Mouse (Mus musculus): Measurements from ENCODE around the gene Duox2. TPM values are rescaled to one million over a fixed set of nuclear protein-coding genes. Genes with fewer than 3 reads are reported as not detected.

The Duox2 gene
- polyA plus RNA-seq, 1 experiment from 2014 or later: not detected

GRCm38 (mm10) chr2:122327986-122328385 is 29.7 kb upstream of the Duox2 start:
- DNase-seq (ENCODE audit: low spot score): no peak
- Histone ChIP-seq H3K4me3 (ENCODE audit: low read depth, low read length) (no peak overlapping the region), H3K9me3 (replicated peaks; ENCODE audit: control insufficient read depth, low read length) (no peaks in the 10 kb centered on the region), H3K27ac (replicated peaks; ENCODE audit: low read depth, low read length) (no peak overlapping the region), H3K4me2 (ENCODE audit: low read depth, low read length) (no peak overlapping the region), H3K36me3 (replicated peaks; ENCODE audit: control insufficient read depth, insufficient read depth, low read depth, low read length) (no peaks in the 10 kb centered on the region), H3K27me3 (ENCODE audit: control insufficient read depth, insufficient read depth, low read length) (no peaks in the 10 kb centered on the region), H3K4me1 (ENCODE audit: control insufficient read depth, insufficient read depth, low read length) (no peaks in the 10 kb centered on the region), H3K9ac (replicated peaks; ENCODE audit: low read length) (no peak overlapping the region)
- no peak for ATAC-seq (replicated peaks; ENCODE audit: insufficient number of reproducible peaks, low FRiP score, low TSS enrichment, low read depth)
- 68% methylated on average over 3 of the region's 3 CpGs for WGBS

DNA sequence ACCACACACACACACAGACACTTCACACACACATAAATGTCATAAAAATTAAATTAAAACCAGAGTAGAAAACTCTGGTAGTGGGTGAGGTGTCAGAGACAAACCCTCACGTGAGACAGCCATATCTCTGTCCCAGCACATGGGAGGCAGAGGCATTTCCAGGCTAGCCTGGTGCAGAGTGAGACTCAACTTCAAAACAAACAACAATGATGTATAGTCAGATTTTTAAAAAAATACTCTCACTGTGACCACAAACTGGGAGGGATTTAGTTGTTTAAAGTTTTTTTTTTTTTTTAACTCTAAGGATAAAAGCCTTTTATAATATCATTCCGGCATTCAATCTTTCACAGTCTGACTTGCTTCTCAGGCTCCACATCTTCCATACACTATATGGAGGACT is 27.1 kb upstream of the Duox2 start:
- H3K27me3 ChIP-seq (ENCODE audit: control insufficient read depth, insufficient read depth, low read length): no peaks in the 10 kb centered on the region
- H3K4me3 ChIP-seq (ENCODE audit: low read depth, low read length): no peak overlapping the region
- H3K36me3 ChIP-seq (replicated peaks; ENCODE audit: control insufficient read depth, insufficient read depth, low read depth, low read length): no peaks in the 10 kb centered on the region
- ATAC-seq (replicated peaks; ENCODE audit: insufficient number of reproducible peaks, low FRiP score, low TSS enrichment, low read depth) (no peak), DNase-seq (ENCODE audit: low spot score) (no peak)
- H3K9me3 ChIP-seq (replicated peaks; ENCODE audit: control insufficient read depth, low read length): no peaks in the 10 kb centered on the region
- H3K4me2 ChIP-seq (ENCODE audit: low read depth, low read length): no peak overlapping the region
- H3K9ac ChIP-seq (replicated peaks; ENCODE audit: low read length): no peak overlapping the region
- H3K27ac ChIP-seq (replicated peaks; ENCODE audit: low read depth, low read length): no peak overlapping the region
- WGBS: 77% methylated on average over 2 of the region's 2 CpGs
- no peaks in the 10 kb centered on the region for H3K4me1 ChIP-seq (ENCODE audit: control insufficient read depth, insufficient read depth, low read length)

DNA sequence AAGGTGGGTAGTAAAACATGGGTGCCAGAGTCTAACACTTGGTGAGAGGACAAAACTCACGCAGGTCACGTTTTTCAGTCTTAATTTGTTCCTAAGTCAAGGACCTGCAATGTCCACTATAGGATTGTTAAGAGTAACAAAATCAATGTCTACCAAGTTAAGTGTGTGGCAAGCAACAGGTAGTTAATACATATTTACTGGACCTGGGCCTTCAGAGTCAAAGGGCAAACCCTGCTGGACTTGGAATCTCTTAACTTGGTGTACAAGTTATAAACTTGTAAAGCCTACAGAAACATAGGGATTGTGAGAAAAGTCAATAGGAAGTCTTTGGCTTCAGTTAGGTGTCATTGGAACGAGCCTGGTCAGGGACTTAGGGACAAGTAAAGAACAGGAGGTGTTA is 26.3 kb upstream of the Duox2 start:
- Histone ChIP-seq H3K9me3 (replicated peaks; ENCODE audit: control insufficient read depth, low read length) (no peaks in the 10 kb centered on the region), H3K27ac (replicated peaks; ENCODE audit: low read depth, low read length) (no peak overlapping the region), H3K27me3 (ENCODE audit: control insufficient read depth, insufficient read depth, low read length) (no peaks in the 10 kb centered on the region), H3K4me3 (ENCODE audit: low read depth, low read length) (no peak overlapping the region), H3K36me3 (replicated peaks; ENCODE audit: control insufficient read depth, insufficient read depth, low read depth, low read length) (no peaks in the 10 kb centered on the region), H3K4me1 (ENCODE audit: control insufficient read depth, insufficient read depth, low read length) (no peaks in the 10 kb centered on the region), H3K4me2 (ENCODE audit: low read depth, low read length) (no peak overlapping the region), H3K9ac (replicated peaks; ENCODE audit: low read length) (no peak overlapping the region)
- WGBS: 84% methylated on average over 3 of the region's 3 CpGs
- DNase-seq (ENCODE audit: low spot score): no peak
- no peak for ATAC-seq (replicated peaks; ENCODE audit: insufficient number of reproducible peaks, low FRiP score, low TSS enrichment, low read depth)

DNA sequence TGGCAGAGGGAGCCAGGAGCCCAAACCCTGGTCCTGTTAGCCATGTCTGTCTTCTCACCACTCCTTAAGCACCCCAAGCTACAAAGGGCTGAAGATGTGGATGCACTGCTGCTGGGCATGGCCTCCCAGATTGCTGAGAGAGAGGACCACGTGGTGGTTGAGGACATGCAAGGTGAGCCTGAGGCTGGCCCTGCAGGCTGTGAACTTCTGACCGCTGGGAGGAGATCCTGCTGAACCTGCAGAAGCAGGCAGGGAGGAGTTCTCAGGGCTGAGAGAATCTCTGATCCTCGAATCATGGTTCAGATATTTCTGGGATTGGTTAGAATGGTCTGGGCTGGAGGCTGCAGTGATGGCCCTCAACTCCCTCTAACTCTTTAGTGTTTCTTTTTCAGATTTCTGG is 25.7 kb upstream of the Duox2 start:
- Histone ChIP-seq H3K36me3 (replicated peaks; ENCODE audit: control insufficient read depth, insufficient read depth, low read depth, low read length) (no peaks in the 10 kb centered on the region), H3K9ac (replicated peaks; ENCODE audit: low read length) (no peak overlapping the region), H3K4me3 (ENCODE audit: low read depth, low read length) (no peak overlapping the region), H3K4me1 (ENCODE audit: control insufficient read depth, insufficient read depth, low read length) (no peaks in the 10 kb centered on the region), H3K27ac (replicated peaks; ENCODE audit: low read depth, low read length) (no peak overlapping the region), H3K4me2 (ENCODE audit: low read depth, low read length) (no peak overlapping the region), H3K27me3 (ENCODE audit: control insufficient read depth, insufficient read depth, low read length) (no peaks in the 10 kb centered on the region), H3K9me3 (replicated peaks; ENCODE audit: control insufficient read depth, low read length) (no peaks in the 10 kb centered on the region)
- DNase-seq (ENCODE audit: low spot score): no peak
- no peak for ATAC-seq (replicated peaks; ENCODE audit: insufficient number of reproducible peaks, low FRiP score, low TSS enrichment, low read depth)
- 67% methylated on average over 3 of the region's 3 CpGs for WGBS

- Histone ChIP-seq H3K27ac (replicated peaks; ENCODE audit: low read depth, low read length) (no peak overlapping the region), H3K27me3 (ENCODE audit: control insufficient read depth, insufficient read depth, low read length) (peaks cover 20% of the 10 kb centered on the region), H3K36me3 (replicated peaks; ENCODE audit: control insufficient read depth, insufficient read depth, low read depth, low read length) (no peaks in the 10 kb centered on the region), H3K4me2 (ENCODE audit: low read depth, low read length) (no peak overlapping the region), H3K9ac (replicated peaks; ENCODE audit: low read length) (no peak overlapping the region), H3K4me1 (ENCODE audit: control insufficient read depth, insufficient read depth, low read length) (no peaks in the 10 kb centered on the region; the same call in 1 of the 2 replicates), H3K4me3 (ENCODE audit: low read depth, low read length) (no peak overlapping the region), H3K9me3 (replicated peaks; ENCODE audit: control insufficient read depth, low read length) (no peaks in the 10 kb centered on the region)
- DNase-seq (ENCODE audit: low spot score) (no peak), ATAC-seq (replicated peaks; ENCODE audit: insufficient number of reproducible peaks, low FRiP score, low TSS enrichment, low read depth) (no peak)
- WGBS: 80% methylated on average over 4 of the region's 4 CpGs
These were observed 19.1 kb upstream of the Duox2 start for GRCm38 (mm10) chr2:122317384-122317783.

- Histone ChIP-seq H3K4me3 (ENCODE audit: low read depth, low read length) (no peak within 1 kb of the TSS), H3K9me3 (replicated peaks; ENCODE audit: control insufficient read depth, low read length) (no peaks in the 10 kb centered on the region), H3K36me3 (replicated peaks; ENCODE audit: control insufficient read depth, insufficient read depth, low read depth, low read length) (no peaks in the 10 kb centered on the region), H3K4me1 (ENCODE audit: control insufficient read depth, insufficient read depth, low read length) (no peaks in the 10 kb centered on the region; the same call in 1 of the 2 replicates), H3K9ac (replicated peaks; ENCODE audit: low read length) (no peak within 1 kb of the TSS), H3K27me3 (ENCODE audit: control insufficient read depth, insufficient read depth, low read length) (peaks cover 20% of the 10 kb centered on the region), H3K27ac (replicated peaks; ENCODE audit: low read depth, low read length) (no peak within 1 kb of the TSS), H3K4me2 (ENCODE audit: low read depth, low read length) (no peak within 1 kb of the TSS)
- ATAC-seq (replicated peaks; ENCODE audit: insufficient number of reproducible peaks, low FRiP score, low TSS enrichment, low read depth): no peak
- no peak for DNase-seq (ENCODE audit: low spot score)
- WGBS: 85% methylated on average over 7 of the region's 7 CpGs
These were observed 17.1 kb upstream of the Duox2 start, which contains the start of gene Duox1 for GRCm38 (mm10) chr2:122315372-122315771. Gene Duox1, plus strand, starts transcription at chr2:122315672.

GRCm38 (mm10) chr2:122313536-122313935 is 15.3 kb upstream of the Duox2 start, which contains the start of gene Duoxa1:
Gene Duoxa1, minus strand, starts transcription at chr2:122313730.
- H3K9me3 ChIP-seq (replicated peaks; ENCODE audit: control insufficient read depth, low read length): no peaks in the 10 kb centered on the region
- H3K36me3 ChIP-seq (replicated peaks; ENCODE audit: control insufficient read depth, insufficient read depth, low read depth, low read length): no peaks in the 10 kb centered on the region
- peaks cover 20% of the 10 kb centered on the region for H3K27me3 ChIP-seq (ENCODE audit: control insufficient read depth, insufficient read depth, low read length)
- H3K4me3 ChIP-seq (ENCODE audit: low read depth, low read length): peak within 1 kb of the TSS; percentile 10; the same call in 1 of the 2 replicates
- peak within 1 kb of the TSS; percentile 30 for H3K4me2 ChIP-seq (ENCODE audit: low read depth, low read length)
- DNase-seq (ENCODE audit: low spot score) (no peak), ATAC-seq (replicated peaks; ENCODE audit: insufficient number of reproducible peaks, low FRiP score, low TSS enrichment, low read depth) (0 out of 2 replicates have a peak, but pooled peaks have one; percentile 57)
- H3K27ac ChIP-seq (replicated peaks; ENCODE audit: low read depth, low read length): no peak within 1 kb of the TSS
- 5% methylated on average over 22 of the region's 24 CpGs for WGBS
- H3K4me1 ChIP-seq (ENCODE audit: control insufficient read depth, insufficient read depth, low read length): no peaks in the 10 kb centered on the region
- no peak within 1 kb of the TSS for H3K9ac ChIP-seq (replicated peaks; ENCODE audit: low read length)

GRCm38 (mm10) chr2:122312722-122313417 is 14.6 kb upstream of the Duox2 start:
- no peaks in the 10 kb centered on the region for H3K9me3 ChIP-seq (replicated peaks; ENCODE audit: control insufficient read depth, low read length)
- H3K4me1 ChIP-seq (ENCODE audit: control insufficient read depth, insufficient read depth, low read length): no peaks in the 10 kb centered on the region
- H3K27ac ChIP-seq (replicated peaks; ENCODE audit: low read depth, low read length): no peak overlapping the region
- H3K4me3 ChIP-seq (ENCODE audit: low read depth, low read length): no peak overlapping the region
- 5% methylated on average over 27 of the region's 27 CpGs for WGBS
- DNase-seq (ENCODE audit: low spot score) (peak; percentile 87), ATAC-seq (replicated peaks; ENCODE audit: insufficient number of reproducible peaks, low FRiP score, low TSS enrichment, low read depth) (peak; percentile 51; the same call in 1 of the 2 replicates)
- H3K4me2 ChIP-seq (ENCODE audit: low read depth, low read length): peak overlapping the region; percentile 16; the same call in 1 of the 2 replicates
- no peak overlapping the region for H3K9ac ChIP-seq (replicated peaks; ENCODE audit: low read length)
- H3K27me3 ChIP-seq (ENCODE audit: control insufficient read depth, insufficient read depth, low read length): peaks cover 20% of the 10 kb centered on the region
- H3K36me3 ChIP-seq (replicated peaks; ENCODE audit: control insufficient read depth, insufficient read depth, low read depth, low read length): no peaks in the 10 kb centered on the region

All from embryonic facial prominence, embryonic 11.5 days (tissue).